Mouse (Mus musculus) left cerebral cortex, postnatal 36 days (tissue): ENCODE measurements around the gene Sarm1. TPM values are rescaled to one million over a fixed set of nuclear protein-coding genes. Genes with fewer than 3 reads are reported as not detected.

Experiments used
- DNase-seq, 2 experiments: peaks; one replicate each; pipeline ENCODE4 v3.0.0; 2021 to 2022; ENCODE audit warnings: low spot score in 2 of 2, mixed read lengths in 1 of 2
- intact Hi-C: fragments of 180-260 bp; cut with DNase I; formaldehyde crosslinking; loops from one replicate; pipeline ENCODE4 v1.15.1; 2025
- total RNA-seq, 2 experiments: library from RNA; stranded (reverse); gene quantifications; 2 replicates each; pipeline ENCODE4 v1.2.3; 2021

The Sarm1 gene
- total RNA-seq, 2 experiments from 2014 or later = 33.7 to 34.1 TPM

- DNase-seq = no peak
- intact Hi-C loops = no loop called here
Measured at GRCm38 (mm10) chr11:78466242-78466912, 31.2 kb downstream of the Sarm1 start.

- intact Hi-C loops = no loop called here
- peak; percentile 76 to 77 for DNase-seq
Measured at GRCm38 (mm10) chr11:78465568-78466180, 31.9 kb downstream of the Sarm1 start, which contains the start of gene Slc46a1. Gene Slc46a1, plus strand, starts transcription at chr11:78465697.

- intact Hi-C loops = no loop called here
- DNase-seq = no peak
Measured at GRCm38 (mm10) chr11:78465116-78465515, 32.4 kb downstream of the Sarm1 start.

- intact Hi-C loops = no loop called here
Measured at GRCm38 (mm10) chr11:78463286-78464036, 34.1 kb downstream of the Sarm1 start.

GRCm38 (mm10) chr11:78462669-78463068 is 34.9 kb downstream of the Sarm1 start:
- intact Hi-C loops = no loop called here

More at GRCm38 (mm10) chr11:78463286-78464036, 34.1 kb downstream of the Sarm1 start:
- no peak for DNase-seq

GRCm38 (mm10) chr11:78461894-78462293 is 35.7 kb downstream of the Sarm1 start:
- no peak for DNase-seq
- intact Hi-C loops = no loop called here

More at GRCm38 (mm10) chr11:78462669-78463068, 34.9 kb downstream of the Sarm1 start:
- DNase-seq = no peak

GRCm38 (mm10) chr11:78458740-78459139 is 38.8 kb downstream of the Sarm1 start:
- intact Hi-C loops = no loop called here

GRCm38 (mm10) chr11:78455308-78455707 is 42.2 kb downstream of the Sarm1 start:
- no peak for DNase-seq

More at GRCm38 (mm10) chr11:78458740-78459139, 38.8 kb downstream of the Sarm1 start:
- DNase-seq = no peak

GRCm38 (mm10) chr11:78454276-78454675 is 43.3 kb downstream of the Sarm1 start:
- DNase-seq = no peak
- intact Hi-C loops = loop anchor here (5.0 kb wide), 1 partner anchor 92 kb away; no protein-coding TSS in a partner anchor

More at GRCm38 (mm10) chr11:78455308-78455707, 42.2 kb downstream of the Sarm1 start:
- intact Hi-C loops = no loop called here

GRCm38 (mm10) chr11:78453675-78454074 is 43.9 kb downstream of the Sarm1 start:
- DNase-seq = peak; percentile 26 to 40
- intact Hi-C loops = loop anchor here (5.0 kb wide), 1 partner anchor 91 kb away; no protein-coding TSS in a partner anchor

GRCm38 (mm10) chr11:78450337-78450736 is 47.2 kb downstream of the Sarm1 start:
- DNase-seq = no peak
- intact Hi-C loops = loop anchor here (5.0 kb wide), 1 partner anchor 88 kb away; no protein-coding TSS in a partner anchor

GRCm38 (mm10) chr11:78448242-78448641 is 49.3 kb downstream of the Sarm1 start:
- no peak for DNase-seq
- intact Hi-C loops = no loop called here

GRCm38 (mm10) chr11:78447168-78447567 is 50.4 kb downstream of the Sarm1 start:
- intact Hi-C loops = no loop called here
- DNase-seq = no peak

GRCm38 (mm10) chr11:78443115-78443514 is 54.4 kb downstream of the Sarm1 start:
- intact Hi-C loops = no loop called here

GRCm38 (mm10) chr11:78438399-78438930 is 59.1 kb downstream of the Sarm1 start:
- no peak for DNase-seq
- intact Hi-C loops = no loop called here

More at GRCm38 (mm10) chr11:78443115-78443514, 54.4 kb downstream of the Sarm1 start:
- no peak for DNase-seq

GRCm38 (mm10) chr11:78437182-78437581 is 60.4 kb downstream of the Sarm1 start:
- no peak for DNase-seq
- intact Hi-C loops = no loop called here

- intact Hi-C loops = no loop called here
Measured at GRCm38 (mm10) chr11:78435776-78436349, 61.7 kb downstream of the Sarm1 start.

GRCm38 (mm10) chr11:78434052-78434451 is 63.5 kb downstream of the Sarm1 start:
- no peak for DNase-seq
- intact Hi-C loops = no loop called here

More at GRCm38 (mm10) chr11:78435776-78436349, 61.7 kb downstream of the Sarm1 start:
- DNase-seq = no peak

GRCm38 (mm10) chr11:78431176-78431575 is 66.4 kb downstream of the Sarm1 start:
- intact Hi-C loops = no loop called here

More at GRCm38 (mm10) chr11:78431176-78431575, 66.4 kb downstream of the Sarm1 start:
- no peak for DNase-seq
